Mouse (Mus musculus) lung, postnatal 0 days (tissue): ENCODE data around the gene Ada. TPM values are rescaled to one million over a fixed set of nuclear protein-coding genes. Genes with fewer than 3 reads are reported as not detected.

Experiments used
- ATAC-seq: fragments of 200-750 bp; cut with Nextera tagmentation; 2 replicates; pipeline ENCODE4 v1.8.0; 2017; ENCODE audit warnings: moderate library complexity
- DNase-seq: peaks from one replicate; pipeline ENCODE4 v3.0.0-alpha.2; 2016; ENCODE audit warnings: low spot score
- H3K27ac ChIP-seq: fragments of 300-500 bp; sonication (generic); 2 replicates; pipeline ENCODE4 v1.5.1; 2014; ENCODE audit warnings: antibody characterized with exemption, mild to moderate bottlenecking, low read length, mixed read lengths
- H3K27me3 ChIP-seq: fragments of 300-500 bp; sonication (generic); replicated peaks from 2 replicates; pipeline ENCODE4 v1.6.1; 2014; ENCODE audit warnings: low read length, mixed read lengths; ENCODE audit not compliant: insufficient read depth
- H3K36me3 ChIP-seq: fragments of 300-500 bp; sonication (generic); 2 replicates; pipeline ENCODE4 v1.6.1; 2014; ENCODE audit warnings: low read length, mixed read lengths; ENCODE audit not compliant: insufficient read depth
- H3K4me1 ChIP-seq: fragments of 300-500 bp; sonication (generic); 2 replicates; pipeline ENCODE4 v1.6.1; 2014; ENCODE audit warnings: antibody characterized with exemption, low read depth, low read length, mixed read lengths; ENCODE audit not compliant: insufficient read depth
- H3K4me2 ChIP-seq: fragments of 300-500 bp; sonication (generic); replicated peaks from 2 replicates; pipeline ENCODE4 v1.6.1; 2014; ENCODE audit warnings: low read depth, mild to moderate bottlenecking, low read length, moderate library complexity, mixed read lengths
- H3K4me3 ChIP-seq: fragments of 300-500 bp; sonication (generic); 2 replicates; pipeline ENCODE4 v1.5.1; 2014; ENCODE audit warnings: low read depth, low read length
- H3K9ac ChIP-seq: fragments of 300-500 bp; sonication (generic); replicated peaks from 2 replicates; pipeline ENCODE4 v1.6.1; 2014; ENCODE audit warnings: low read depth, mild to moderate bottlenecking
- H3K9me3 ChIP-seq: fragments of 300-500 bp; sonication (generic); 2 replicates; pipeline ENCODE4 v1.6.1; 2016; ENCODE audit warnings: low read length, mixed read lengths
- CTCF ChIP-seq: IDR thresholded peaks from 2 replicates; pipeline ENCODE4 v1.5.1; 2016; ENCODE audit warnings: antibody characterized with exemption, mild to moderate bottlenecking
- EP300 ChIP-seq: IDR thresholded peaks from 2 replicates; pipeline ENCODE4 v1.6.1; 2016; ENCODE audit warnings: antibody characterized with exemption, mild to moderate bottlenecking, control low read depth
- WGBS: fragments of 180-500 bp; shearing (Covaris S2); extraction: QIAGEN DNeasy Blood & Tissue Kit; methylation state at CpG from one replicate; pipeline ENCODE4 v1.1.7; 2014; 5-methylcytosine and 5-hydroxymethylcytosine counted together
- polyA plus RNA-seq: library from polyadenylated mRNA; unstranded; fragments of >200 nt; fragmentation: Nextera tagmentation; extraction: Ambion mirVana; gene quantifications from 2 replicates; pipeline ENCODE4 v1.2.1, GENCODE M21; 2015

Ada gene
- polyA plus RNA-seq, 1 experiment from 2014 or later: 3.6 TPM

DNA sequence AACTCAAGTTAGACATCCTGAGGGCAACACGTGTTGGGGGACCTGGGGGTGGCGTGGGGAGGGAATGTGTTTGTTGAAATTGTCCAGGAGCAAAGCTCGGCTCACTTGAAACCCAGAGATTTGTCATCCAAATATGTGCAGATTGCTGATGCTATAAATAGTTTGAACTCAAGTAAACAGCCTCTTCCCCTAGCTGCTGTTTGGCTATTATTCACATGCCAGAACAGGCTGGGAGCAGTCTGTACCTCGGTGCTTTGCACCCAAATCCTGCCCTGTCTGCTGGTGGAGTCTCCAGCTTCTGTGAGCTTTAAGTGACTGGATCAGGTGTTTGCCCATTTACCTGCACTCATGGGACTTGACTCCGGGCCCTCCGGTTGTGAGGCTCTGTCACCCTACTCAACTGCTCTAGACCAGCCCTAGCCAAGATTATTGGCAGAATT lies 64.3 kb downstream of the Ada start:
- 15% methylated on average over 6 of the region's 6 CpGs for WGBS

DNA sequence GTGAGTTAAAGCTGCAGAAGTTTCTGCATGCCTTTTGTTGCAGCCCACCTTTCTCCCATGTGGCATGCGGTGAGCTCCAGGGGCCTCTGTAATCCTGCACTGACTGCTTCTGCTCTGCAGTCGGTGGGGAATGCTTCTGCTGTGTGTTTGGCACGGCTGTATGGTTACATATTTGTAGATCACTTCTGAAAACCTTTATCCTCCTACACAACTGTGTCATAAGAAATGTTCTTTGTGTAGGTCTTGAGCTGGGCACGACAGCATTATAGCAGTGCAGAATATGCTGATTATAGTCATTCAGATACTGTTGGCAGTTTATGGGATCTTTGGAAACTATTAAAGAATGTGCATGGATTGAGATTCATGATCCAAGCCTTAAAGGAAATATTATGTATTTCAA lies 64.8 kb downstream of the Ada start:
- Histone ChIP-seq H3K4me2 (no peak overlapping the region), H3K4me1 (peaks cover 18% of the 10 kb centered on the region; the same call in 1 of the 2 replicates), H3K27ac (peak overlapping the region; percentile 52), H3K4me3 (no peak overlapping the region), H3K27me3 (no peaks in the 10 kb centered on the region), H3K9me3 (no peaks in the 10 kb centered on the region), H3K9ac (no peak overlapping the region), H3K36me3 (no peaks in the 10 kb centered on the region)
- 30% methylated on average over 4 of the region's 4 CpGs for WGBS
- ATAC-seq (peak; percentile 52), DNase-seq (no peak)
- TF ChIP-seq CTCF: no peak
- no peak for TF ChIP-seq EP300

More for the DNA sequence above, 64.3 kb downstream of the Ada start:
- TF ChIP-seq CTCF (peak; percentile 16; the same call in 1 of the 2 replicates), EP300 (peak; percentile 62)
- no peaks in the 10 kb centered on the region for H3K27me3 ChIP-seq
- no peak overlapping the region for H3K9ac ChIP-seq
- H3K4me2 ChIP-seq: 0 out of 2 replicates have a peak overlapping the region, but pooled peaks have one; percentile 5
- no peak overlapping the region for H3K4me3 ChIP-seq
- H3K27ac ChIP-seq: peak overlapping the region; percentile 84
- H3K9me3 ChIP-seq: no peaks in the 10 kb centered on the region
- ATAC-seq (peak; percentile 84), DNase-seq (peak; percentile 87)
- H3K36me3 ChIP-seq: no peaks in the 10 kb centered on the region
- peaks cover 18% of the 10 kb centered on the region; the same call in 1 of the 2 replicates for H3K4me1 ChIP-seq

DNA sequence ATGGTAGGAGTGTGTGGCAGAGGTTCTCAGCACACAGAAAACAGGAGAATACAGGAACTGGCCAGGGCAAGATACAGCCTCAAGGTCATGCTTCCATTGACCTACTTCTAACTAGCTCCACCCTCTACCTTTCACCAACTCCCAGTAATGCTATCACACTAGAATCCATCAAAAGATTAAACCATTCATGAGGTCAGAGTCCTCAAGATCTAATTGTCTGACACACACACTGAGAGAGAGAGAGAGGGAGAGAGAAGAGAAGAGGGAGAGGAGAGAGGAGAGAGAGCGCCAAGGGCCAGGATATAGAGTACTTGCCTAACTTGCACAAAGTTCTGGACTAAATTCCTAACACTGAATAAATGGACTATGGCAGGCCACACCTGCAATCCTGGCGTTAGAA lies 67.7 kb downstream of the Ada start:
- no peak overlapping the region for H3K4me2 ChIP-seq
- H3K9ac ChIP-seq: no peak overlapping the region
- WGBS: 90% methylated on average over 2 of the region's 2 CpGs
- H3K36me3 ChIP-seq: no peaks in the 10 kb centered on the region
- H3K27ac ChIP-seq: no peak overlapping the region
- no peaks in the 10 kb centered on the region for H3K27me3 ChIP-seq
- DNase-seq: no peak
- ATAC-seq: no peak
- no peaks in the 10 kb centered on the region for H3K9me3 ChIP-seq
- TF ChIP-seq CTCF (no peak), EP300 (no peak)
- no peak overlapping the region for H3K4me3 ChIP-seq
- H3K4me1 ChIP-seq: peaks cover 18% of the 10 kb centered on the region; the same call in 1 of the 2 replicates

DNA sequence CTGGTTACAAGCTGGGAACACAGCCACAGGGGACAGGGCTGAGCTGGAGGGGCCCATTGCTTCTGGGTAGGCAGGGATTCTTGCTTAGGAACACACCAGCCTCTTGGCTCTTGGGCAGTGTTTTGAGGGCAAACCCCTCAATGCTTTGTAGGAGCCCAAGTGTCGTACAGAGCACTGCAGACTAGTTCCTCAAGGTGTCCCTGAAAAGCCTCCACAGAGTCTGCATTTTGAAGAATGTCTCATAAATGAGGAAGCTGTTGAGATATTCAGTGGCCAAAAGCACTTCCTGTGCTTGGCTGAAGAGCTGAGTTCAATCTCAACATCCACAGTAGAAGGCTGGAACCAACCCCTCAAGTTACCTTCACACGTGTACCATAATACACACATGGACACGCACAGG lies 73.3 kb downstream of the Ada start:
- peak overlapping the region; percentile 58; the same call in 1 of the 2 replicates for H3K27ac ChIP-seq
- no peak overlapping the region for H3K4me3 ChIP-seq
- ATAC-seq (no peak), DNase-seq (no peak)
- TF ChIP-seq CTCF (no peak), EP300 (no peak)
- no peaks in the 10 kb centered on the region for H3K36me3 ChIP-seq
- H3K9me3 ChIP-seq: no peaks in the 10 kb centered on the region
- H3K4me2 ChIP-seq: no peak overlapping the region
- peaks cover 11% of the 10 kb centered on the region for H3K4me1 ChIP-seq
- no peaks in the 10 kb centered on the region for H3K27me3 ChIP-seq
- H3K9ac ChIP-seq: no peak overlapping the region
- 70% methylated on average over 3 of the region's 3 CpGs for WGBS

Other genes starting within 250 kb of the Ada start
- gene Hnf4a, start 243.4 kb downstream of the Ada start, polyA plus RNA-seq: 0.23 TPM in 1 of 2 replicates, not detected in the other
- 17.2 and 20.0 TPM in 2 replicates for gene Ttpal, start 147.9 kb downstream of the Ada start, polyA plus RNA-seq
- 96.7 and 106 TPM in 2 replicates for gene Serinc3, start 105.1 kb downstream of the Ada start, polyA plus RNA-seq
- gene Pkig, start 91.9 kb downstream of the Ada start, polyA plus RNA-seq: 95.2 and 106 TPM in 2 replicates
- 2.4 and 2.7 TPM in 2 replicates for gene Ccn5, start 70.6 kb upstream of the Ada start, polyA plus RNA-seq
- gene Kcnk15, start 103.4 kb upstream of the Ada start, polyA plus RNA-seq: not detected in 2 replicates
- 0.06 and 0.13 TPM in 2 replicates for gene Rims4, start 168.4 kb upstream of the Ada start, polyA plus RNA-seq
- gene Ywhab, start 244.7 kb upstream of the Ada start, polyA plus RNA-seq: 263 and 295 TPM in 2 replicates